Mouse (Mus musculus) midbrain, embryonic 14.5 days (tissue): ENCODE measurements at regions not wholly inside any gene's neighbourhood (a gene's known extent, or its start where the extent isn't known, plus 50 kb on each side); places are given as distances from the start of the nearest gene placed in this dataset.

Experiments used
- ATAC-seq: fragments of 200-750 bp; cut with Nextera tagmentation; 2 replicates; pipeline ENCODE4 v1.8.0; 2017; ENCODE audit warnings: moderate number of reproducible peaks, moderate library complexity; ENCODE audit not compliant: low FRiP score, low TSS enrichment
- DNase-seq: peaks from one replicate; pipeline ENCODE4 v3.0.0-alpha.2; 2015
- H3K27ac ChIP-seq: fragments of 300-500 bp; sonication (generic); replicated peaks from 2 replicates; pipeline ENCODE4 v1.5.1; 2014; ENCODE audit warnings: mild to moderate bottlenecking, low read depth, low read length, moderate library complexity
- H3K27me3 ChIP-seq: fragments of 300-500 bp; sonication (generic); 2 replicates; pipeline ENCODE4 v1.6.1; 2014; ENCODE audit warnings: low read length, control low read depth, mixed read lengths; ENCODE audit not compliant: control insufficient read depth, insufficient read depth
- H3K36me3 ChIP-seq: fragments of 300-500 bp; sonication (generic); 2 replicates; pipeline ENCODE4 v1.6.1; 2014; ENCODE audit warnings: low read length, control low read depth; ENCODE audit not compliant: control insufficient read depth, insufficient read depth
- H3K4me1 ChIP-seq: fragments of 300-500 bp; sonication (generic); 2 replicates; pipeline ENCODE4 v1.6.1; 2014; ENCODE audit warnings: mild to moderate bottlenecking, antibody characterized with exemption, low read length, control low read depth; ENCODE audit not compliant: control insufficient read depth, insufficient read depth
- H3K4me2 ChIP-seq: fragments of 300-500 bp; sonication (generic); 2 replicates; pipeline ENCODE4 v1.6.1; 2014; ENCODE audit warnings: mild to moderate bottlenecking, low read length, moderate library complexity
- H3K4me3 ChIP-seq: fragments of 300-500 bp; sonication (generic); replicated peaks from 2 replicates; pipeline ENCODE4 v1.5.1; 2014; ENCODE audit warnings: low read depth, low read length
- H3K9ac ChIP-seq: fragments of 300-500 bp; sonication (generic); replicated peaks from 2 replicates; pipeline ENCODE4 v1.6.1; 2014; ENCODE audit warnings: mild to moderate bottlenecking, low read length, moderate library complexity
- H3K9me3 ChIP-seq: fragments of 300-500 bp; sonication (generic); 2 replicates; pipeline ENCODE4 v1.6.1; 2016; ENCODE audit warnings: low read length, control low read depth, mixed read lengths; ENCODE audit not compliant: control insufficient read depth
- WGBS: fragments of 180-500 bp; shearing (Covaris S2); extraction: QIAGEN DNeasy Blood & Tissue Kit; methylation state at CpG from one replicate; pipeline ENCODE4 v1.1.7; 2014; 5-methylcytosine and 5-hydroxymethylcytosine counted together

DNA sequence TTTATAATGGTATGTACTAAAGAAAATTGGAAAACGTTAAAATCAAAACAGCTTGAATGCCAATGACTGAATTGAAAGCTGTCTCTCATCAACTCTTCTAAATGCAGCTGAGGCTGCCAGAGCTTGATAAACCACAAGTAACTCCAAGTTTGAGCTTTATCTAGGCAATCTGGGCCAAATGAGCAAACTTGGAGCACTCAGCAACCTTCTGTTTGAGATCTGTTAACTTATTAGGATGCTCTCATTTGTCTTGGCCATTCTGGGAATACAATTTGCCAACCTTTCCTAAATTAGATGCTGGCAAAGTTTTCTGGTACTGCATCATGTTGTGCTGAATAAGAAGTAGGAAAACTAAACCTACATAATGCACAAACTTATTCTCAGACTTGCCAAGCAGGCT is 55.6 kb upstream of the Tmem196 start:
- no peak for DNase-seq
- H3K4me2 ChIP-seq: no peak overlapping the region

More for the DNA sequence above, 55.6 kb upstream of the Tmem196 start:
- Histone ChIP-seq H3K27ac (no peak overlapping the region), H3K27me3 (no peaks in the 10 kb centered on the region), H3K9ac (no peak overlapping the region), H3K4me1 (no peaks in the 10 kb centered on the region), H3K36me3 (no peaks in the 10 kb centered on the region), H3K9me3 (no peaks in the 10 kb centered on the region), H3K4me3 (no peak overlapping the region)
- no peak for ATAC-seq
- WGBS: 68% methylated on average over 1 of the region's 1 CpGs
